Mouse (Mus musculus): ENCODE results near the gene Tns1. TPM values are rescaled to one million over a fixed set of nuclear protein-coding genes. Genes with fewer than 3 reads are reported as not detected.

Tns1 gene
- total and polyA plus RNA-seq, 3 experiments, result 0.11 TPM; not detected in 2

DNA sequence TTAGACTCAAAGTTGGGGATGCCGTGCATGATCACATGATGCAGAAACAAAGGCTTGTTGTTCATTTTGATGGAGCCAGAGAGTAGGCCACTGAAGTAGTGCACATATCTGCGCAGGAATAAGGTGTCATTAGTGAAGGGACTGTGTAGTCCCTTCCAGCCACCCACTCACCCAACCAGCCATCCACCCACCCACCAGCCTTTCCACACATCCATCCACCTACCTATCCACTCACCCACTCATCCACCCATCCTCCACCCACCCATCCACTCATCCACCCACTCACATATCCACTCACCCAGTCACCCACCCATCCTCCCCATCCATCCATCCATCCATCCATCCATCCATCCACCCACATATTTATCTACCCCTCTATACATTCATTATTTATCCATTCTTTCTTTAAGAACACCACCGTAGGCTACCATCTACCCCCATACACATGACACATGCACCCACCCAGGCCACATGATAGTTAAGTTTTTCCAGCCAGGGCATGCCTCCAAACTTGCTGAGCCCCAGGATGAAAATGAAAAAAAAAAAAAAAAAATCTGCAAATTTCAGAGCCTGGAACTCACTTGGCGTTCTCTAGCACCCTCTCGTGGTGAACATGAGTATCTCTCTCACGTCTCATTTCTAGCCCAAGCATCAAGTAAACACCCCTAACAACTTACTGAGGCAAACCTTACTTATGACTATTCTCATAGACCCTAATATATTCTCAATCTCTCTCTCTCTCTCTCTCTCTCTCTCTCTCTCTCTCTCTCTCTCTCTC lies 137.8 kb downstream of the Tns1 start:
- H3K79me2 ChIP-seq (ENCODE audit: control insufficient read depth, insufficient read depth, low read length, poor library complexity), result no peaks in the 10 kb centered on the region
- peak; percentile 27 for DNase-seq (ENCODE audit: low read depth, low spot score)
- H3K27me3 ChIP-seq (ENCODE audit: control insufficient read depth in 1 of 2, insufficient read depth in 2 of 2, low read length in 2 of 2), result no peaks in the 10 kb centered on the region
- no peaks in the 10 kb centered on the region for H3K9me3 ChIP-seq (replicated peaks; ENCODE audit: insufficient read depth, low read length)
- no peak overlapping the region for H3K4me3 ChIP-seq (ENCODE audit: control insufficient read depth in 1 of 2, insufficient read depth in 1 of 2, low read depth in 2 of 2, low read length in 2 of 2)
- no peak overlapping the region for H3K27ac ChIP-seq (ENCODE audit: control insufficient read depth, low read depth, low read length)
- no peaks in the 10 kb centered on the region for H3K4me1 ChIP-seq (ENCODE audit: control insufficient read depth in 1 of 2, insufficient read depth in 2 of 2, low read length in 2 of 2)
- H3K9ac ChIP-seq (ENCODE audit: control insufficient read depth, low read depth, low read length, poor library complexity, severe bottlenecking), result no peak overlapping the region
- no peaks in the 10 kb centered on the region for H3K36me3 ChIP-seq (ENCODE audit: control insufficient read depth in 1 of 2, insufficient read depth in 2 of 2, low read length in 2 of 2)
- no peak for TF ChIP-seq POLR2A (IDR thresholded peaks at IDR 0.05; ENCODE audit: control insufficient read depth in 1 of 2, insufficient read depth in 1 of 2, low read depth in 1 of 2, low read length in 2 of 2, poor library complexity in 1 of 2)
- peak; percentile 11 for TF ChIP-seq RAD21 (IDR thresholded peaks at IDR 0.05; ENCODE audit: low read depth, low read length)
- TF ChIP-seq SMC3 (IDR thresholded peaks at IDR 0.05; ENCODE audit: low read depth, low read length), result peak; percentile 30
- TF ChIP-seq MXI1 (IDR thresholded peaks at IDR 0.05; ENCODE audit: low read depth, low read length), result no peak
- TF ChIP-seq EP300 (IDR thresholded peaks at IDR 0.05; ENCODE audit: low read depth in 1 of 2, low read length in 2 of 2), result no peak
- TF ChIP-seq UBTF (IDR thresholded peaks at IDR 0.05; ENCODE audit: borderline replicate concordance, insufficient read depth, low read depth, low read length), result no peak
- TF ChIP-seq CTCF (IDR thresholded peaks at IDR 0.05 in 2 of 3, conservative IDR thresholded peaks at IDR 0.05 in 1 of 3; ENCODE audit: control insufficient read depth in 1 of 3, insufficient read depth in 1 of 3, low read depth in 2 of 3, low read length in 3 of 3, poor library complexity in 1 of 3, severe bottlenecking in 1 of 3), result peak; percentile 15 to 42 (median 37); a peak in 4 of 6 replicates
- TF ChIP-seq MAX (IDR thresholded peaks at IDR 0.05; ENCODE audit: low read length), result no peak
- TF ChIP-seq MYB (IDR thresholded peaks at IDR 0.05; ENCODE audit: low read depth, low read length), result no peak
- no peak for TF ChIP-seq RCOR1 (IDR thresholded peaks at IDR 0.05; ENCODE audit: low read depth, low read length)
- no peak for TF ChIP-seq MAFK (IDR thresholded peaks at IDR 0.05; ENCODE audit: borderline replicate concordance, low read depth, low read length)
- TF ChIP-seq MYC (IDR thresholded peaks at IDR 0.05; ENCODE audit: low read depth, low read length), result no peak
- TF ChIP-seq POLR2AphosphoS2 (IDR thresholded peaks at IDR 0.05; ENCODE audit: low read length), result no peak
- no peak for TF ChIP-seq E2F4 (IDR thresholded peaks at IDR 0.05; ENCODE audit: borderline replicate concordance, low read depth, low read length)
- no peak for TF ChIP-seq NELFE (IDR thresholded peaks at IDR 0.05; ENCODE audit: low read depth, low read length)
- no peak for TF ChIP-seq GATA1 (IDR thresholded peaks at IDR 0.05; ENCODE audit: low read depth, low read length)
- no peak for TF ChIP-seq ETS1 (IDR thresholded peaks at IDR 0.05; ENCODE audit: low read depth, low read length)
- TF ChIP-seq HCFC1 (IDR thresholded peaks at IDR 0.05; ENCODE audit: low read depth, low read length), result no peak
- TF ChIP-seq MEF2A (IDR thresholded peaks at IDR 0.05; ENCODE audit: extremely low read depth, insufficient replicate concordance, low read depth, low read length, poor library complexity, severe bottlenecking), result no peak
- no peak for TF ChIP-seq ZKSCAN1 (IDR thresholded peaks at IDR 0.05; ENCODE audit: low read depth, low read length)
- TF ChIP-seq TBP (IDR thresholded peaks at IDR 0.05; ENCODE audit: low read depth, low read length), result no peak
- no peak for TF ChIP-seq CHD2 (IDR thresholded peaks at IDR 0.05; ENCODE audit: low read length)
- no peak for TF ChIP-seq GABPA (IDR thresholded peaks at IDR 0.05; ENCODE audit: low read depth, low read length)
- no peak for TF ChIP-seq ZMIZ1 (IDR thresholded peaks at IDR 0.05; ENCODE audit: low read depth, low read length)
- peak; percentile 86 for TF ChIP-seq ZNF384 (IDR thresholded peaks at IDR 0.05; ENCODE audit: low read depth, low read length)
- no peak for TF ChIP-seq KAT2A (conservative IDR thresholded peaks at IDR 0.05; ENCODE audit: low read depth, low read length)
- TF ChIP-seq MAZ (IDR thresholded peaks at IDR 0.05; ENCODE audit: low read depth, low read length), result no peak
